Mouse (Mus musculus) heart, embryonic 15.5 days (tissue): Measurements from ENCODE around the gene Olr1. TPM values are rescaled to one million over a fixed set of nuclear protein-coding genes. Genes with fewer than 3 reads are reported as not detected.

Experiments
- ATAC-seq: fragments of 200-750 bp; cut with Nextera tagmentation; replicated peaks from 2 replicates; pipeline ENCODE4 v1.8.0; 2017; ENCODE audit warnings: low read depth, moderate TSS enrichment; ENCODE audit not compliant: insufficient number of reproducible peaks, insufficient read depth, low FRiP score
- H3K27ac ChIP-seq: fragments of 300-500 bp; sonication (generic); 2 replicates; pipeline ENCODE4 v1.5.1; 2015; ENCODE audit warnings: mild to moderate bottlenecking, inconsistent platforms
- H3K27me3 ChIP-seq: fragments of 300-500 bp; sonication (generic); 2 replicates; pipeline ENCODE4 v1.6.1; 2015; ENCODE audit warnings: inconsistent platforms
- H3K36me3 ChIP-seq: fragments of 300-500 bp; sonication (generic); 2 replicates; pipeline ENCODE4 v1.6.1; 2015; ENCODE audit warnings: mild to moderate bottlenecking, inconsistent platforms
- H3K4me1 ChIP-seq: fragments of 300-500 bp; sonication (generic); replicated peaks from 2 replicates; pipeline ENCODE4 v1.6.1; 2015; ENCODE audit warnings: inconsistent platforms
- H3K4me2 ChIP-seq: fragments of 300-500 bp; sonication (generic); 2 replicates; pipeline ENCODE4 v1.6.1; 2015; ENCODE audit warnings: inconsistent platforms, mild to moderate bottlenecking, moderate library complexity
- H3K4me3 ChIP-seq: fragments of 300-500 bp; sonication (generic); 2 replicates; pipeline ENCODE4 v1.5.1; 2015; ENCODE audit warnings: mild to moderate bottlenecking, inconsistent platforms
- H3K9ac ChIP-seq: fragments of 300-500 bp; sonication (generic); 2 replicates; pipeline ENCODE4 v1.6.1; 2015; ENCODE audit warnings: mild to moderate bottlenecking, inconsistent platforms
- H3K9me3 ChIP-seq: fragments of 300-500 bp; sonication (generic); replicated peaks from 2 replicates; pipeline ENCODE4 v1.6.1; 2016; ENCODE audit warnings: inconsistent platforms
- WGBS: fragments of 180-500 bp; shearing (Covaris S2); methylation state at CpG from one replicate; pipeline ENCODE4 v1.1.7; 2015; ENCODE audit warnings: mixed read lengths; 5-methylcytosine and 5-hydroxymethylcytosine counted together
- polyA plus RNA-seq: library from polyadenylated mRNA; unstranded; fragments of >200 nt; fragmentation: Nextera tagmentation; extraction: Ambion mirVana; gene quantifications from 2 replicates; pipeline ENCODE4 v1.2.1, GENCODE M21; 2015

Gene Olr1
- polyA plus RNA-seq, result 0.30 and 0.79 TPM in 2 replicates

DNA sequence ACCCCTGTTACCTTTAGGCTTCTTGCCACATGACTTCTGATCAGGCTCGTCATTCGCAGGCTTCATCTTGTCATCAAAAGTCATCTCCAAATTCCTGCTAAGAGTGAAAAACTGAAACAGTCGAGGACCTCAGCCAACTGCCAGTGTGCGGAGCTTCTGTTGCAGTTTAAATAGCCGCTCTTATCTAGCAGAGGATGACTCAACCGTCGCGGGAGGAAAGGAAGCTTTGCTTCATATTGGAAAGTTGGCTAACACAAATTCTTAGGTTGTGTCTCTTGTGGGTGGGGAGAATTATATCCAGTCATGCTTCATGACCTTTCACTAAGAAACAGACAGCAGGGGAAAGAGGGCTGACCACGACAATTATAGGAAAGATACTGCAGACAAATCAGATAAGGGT, at the start of gene Olr1:
TSS of gene Olr1 (minus strand) at position 142 of the 400 bp plus-strand sequence.
- Histone ChIP-seq H3K4me3 (no peak within 1 kb of the TSS), H3K4me2 (no peak within 1 kb of the TSS), H3K9me3 (peaks cover 5% of the 10 kb centered on the region; the same call in 1 of the 2 replicates), H3K36me3 (no peaks in the 10 kb centered on the region), H3K27me3 (no peaks in the 10 kb centered on the region), H3K9ac (no peak within 1 kb of the TSS), H3K27ac (no peak within 1 kb of the TSS), H3K4me1 (no peaks in the 10 kb centered on the region)
- WGBS, result 43% methylated on average over 9 of the region's 9 CpGs
- no peak for ATAC-seq

DNA sequence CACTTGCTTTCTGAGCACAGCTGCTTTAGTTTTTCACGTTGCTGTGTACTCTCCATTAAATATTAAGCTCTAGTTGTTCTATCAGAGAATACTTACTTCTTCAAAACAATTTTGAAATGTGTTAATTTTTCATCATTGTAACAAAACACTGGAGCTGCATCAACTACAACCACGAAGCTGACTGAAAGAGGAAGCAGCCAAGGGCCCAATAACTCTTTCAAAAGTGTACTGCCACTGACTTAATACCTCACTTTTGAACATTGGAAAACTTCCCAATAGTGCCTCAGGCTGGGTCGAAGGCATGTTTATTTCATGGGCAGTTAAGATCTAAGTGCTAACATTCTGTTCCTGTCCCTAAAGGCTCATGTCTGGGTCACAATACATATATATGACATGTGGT, 41.0 kb upstream of the Olr1 start:
- no peak for ATAC-seq
- no peaks in the 10 kb centered on the region for H3K36me3 ChIP-seq
- H3K4me2 ChIP-seq, result no peak overlapping the region
- no peaks in the 10 kb centered on the region for H3K27me3 ChIP-seq
- 64% methylated on average over 3 of the region's 3 CpGs for WGBS
- no peak overlapping the region for H3K4me3 ChIP-seq
- H3K27ac ChIP-seq, result no peak overlapping the region
- no peak overlapping the region for H3K9ac ChIP-seq
- no peaks in the 10 kb centered on the region for H3K9me3 ChIP-seq
- H3K4me1 ChIP-seq, result no peaks in the 10 kb centered on the region

DNA sequence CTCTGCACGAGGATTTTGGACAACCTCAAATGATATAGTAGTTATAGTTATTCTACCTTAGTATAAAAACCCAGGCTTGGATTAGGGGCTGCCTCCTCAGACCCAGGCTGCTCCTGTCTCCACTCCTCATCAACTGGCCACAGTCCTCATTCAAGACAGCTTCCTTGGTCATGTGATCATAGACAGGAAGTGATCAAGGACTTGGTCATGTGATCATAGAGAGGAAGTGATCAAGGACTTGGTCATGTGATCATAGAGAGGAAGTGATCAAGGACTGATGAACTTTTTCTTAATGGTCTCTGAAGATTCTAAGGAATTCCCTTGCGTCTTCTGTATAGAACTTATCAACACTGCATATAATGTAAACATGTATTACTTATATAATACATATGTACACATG, 40.3 kb upstream of the Olr1 start:
- no peaks in the 10 kb centered on the region for H3K27me3 ChIP-seq
- H3K36me3 ChIP-seq, result no peaks in the 10 kb centered on the region
- H3K27ac ChIP-seq, result no peak overlapping the region
- no peak overlapping the region for H3K4me3 ChIP-seq
- H3K4me1 ChIP-seq, result no peaks in the 10 kb centered on the region
- H3K9ac ChIP-seq, result no peak overlapping the region
- no peak overlapping the region for H3K4me2 ChIP-seq
- WGBS, result 82% methylated on average over 2 of the region's 2 CpGs
- no peaks in the 10 kb centered on the region for H3K9me3 ChIP-seq
- ATAC-seq, result no peak

DNA sequence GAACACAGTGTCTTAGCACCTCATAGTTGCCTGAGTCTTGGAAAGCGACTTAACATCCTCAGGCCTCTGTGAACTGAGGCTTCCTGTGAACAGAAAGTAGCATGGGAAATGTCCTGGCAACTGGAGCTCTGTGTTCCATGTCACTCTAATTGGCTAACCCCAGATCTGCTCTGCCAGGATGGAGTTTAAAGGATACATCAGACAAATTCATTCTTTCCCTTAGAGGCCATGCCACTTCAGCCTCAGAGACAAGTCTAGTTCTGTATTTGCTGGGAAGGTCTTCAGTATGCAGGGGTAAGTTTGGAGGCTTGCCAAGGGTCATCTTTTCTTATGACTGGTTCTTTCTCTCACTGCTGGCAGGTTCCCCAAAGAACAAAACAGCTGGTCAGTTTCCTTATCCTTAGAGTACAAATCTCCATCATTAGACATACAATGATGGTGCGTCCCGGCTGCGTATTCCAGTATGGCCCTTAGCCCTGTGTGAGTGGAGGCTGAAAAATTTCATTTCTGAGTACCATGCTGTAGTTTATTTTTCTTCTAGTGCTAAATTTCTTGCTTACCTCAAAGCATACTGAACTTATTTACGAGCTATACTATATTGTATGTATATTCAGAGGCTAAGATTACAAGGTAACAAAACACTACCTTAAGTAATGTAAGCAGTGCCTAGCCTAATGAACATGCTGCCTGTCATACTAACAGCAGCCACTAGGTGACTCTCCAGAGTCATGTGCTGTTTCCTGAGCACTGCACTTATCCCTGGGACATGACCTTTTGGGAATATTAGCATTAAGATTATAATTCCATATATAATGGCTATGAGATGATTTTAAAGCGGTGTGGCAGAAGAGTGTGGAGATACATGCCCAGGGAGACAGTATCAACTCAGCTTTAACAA, 37.0 kb upstream of the Olr1 start:
- H3K4me2 ChIP-seq, result no peak overlapping the region
- H3K4me3 ChIP-seq, result no peak overlapping the region
- 63% methylated on average over 6 of the region's 6 CpGs for WGBS
- no peak overlapping the region for H3K27ac ChIP-seq
- H3K36me3 ChIP-seq, result peaks cover 29% of the 10 kb centered on the region
- H3K4me1 ChIP-seq, result no peaks in the 10 kb centered on the region
- H3K9me3 ChIP-seq, result no peaks in the 10 kb centered on the region
- no peak for ATAC-seq
- H3K27me3 ChIP-seq, result no peaks in the 10 kb centered on the region
- no peak overlapping the region for H3K9ac ChIP-seq

DNA sequence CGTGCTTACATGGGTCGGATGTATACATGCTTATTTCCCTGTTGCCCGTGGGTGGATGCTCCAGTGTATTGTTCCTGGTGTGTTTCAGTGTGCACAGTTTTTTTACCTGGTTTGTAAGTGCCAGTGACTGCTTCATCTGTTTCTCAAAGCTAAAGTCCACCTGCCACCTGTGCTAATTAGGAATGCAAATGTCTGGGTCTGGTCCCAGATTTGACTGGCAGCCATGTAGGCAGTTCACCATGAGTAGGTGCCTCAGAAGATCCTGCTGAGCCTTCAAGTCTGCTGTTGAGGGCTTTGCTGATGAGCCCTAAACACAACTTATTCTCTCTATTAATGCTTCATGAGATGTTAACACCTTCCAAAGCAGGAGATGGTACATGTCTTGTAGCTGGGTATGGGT, 35.6 kb upstream of the Olr1 start:
- WGBS, result 88% methylated on average over 3 of the region's 3 CpGs
- no peaks in the 10 kb centered on the region for H3K9me3 ChIP-seq

DNA sequence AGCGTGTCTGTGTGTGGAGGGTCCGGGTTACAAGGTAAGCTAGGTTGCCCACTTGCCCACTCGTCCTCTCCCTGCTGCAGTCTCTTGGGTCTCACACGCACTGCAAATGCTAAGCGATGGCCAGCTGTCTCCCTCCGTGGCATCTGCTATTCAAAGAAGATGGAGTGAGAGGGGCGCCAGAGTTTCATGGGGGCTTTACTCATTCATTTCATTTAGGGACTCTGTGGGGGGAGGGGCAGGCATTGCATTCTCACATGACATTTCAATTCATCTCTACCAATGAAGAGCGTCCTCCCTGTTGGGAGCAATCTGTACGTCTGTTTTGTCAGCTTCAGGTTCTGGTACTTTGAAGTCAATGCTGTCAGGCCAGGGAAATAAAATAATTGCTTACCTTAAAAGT, 35.0 kb upstream of the Olr1 start:
- Histone ChIP-seq H3K4me1 (no peaks in the 10 kb centered on the region), H3K9me3 (no peaks in the 10 kb centered on the region), H3K36me3 (peaks cover 42% of the 10 kb centered on the region), H3K27me3 (no peaks in the 10 kb centered on the region), H3K27ac (no peak overlapping the region), H3K4me2 (no peak overlapping the region), H3K9ac (no peak overlapping the region), H3K4me3 (no peak overlapping the region)
- 85% methylated on average over 9 of the region's 9 CpGs for WGBS
- ATAC-seq, result no peak

More for the DNA sequence above, 35.6 kb upstream of the Olr1 start:
- Histone ChIP-seq H3K27ac (no peak overlapping the region), H3K36me3 (peaks cover 41% of the 10 kb centered on the region), H3K27me3 (no peaks in the 10 kb centered on the region), H3K4me3 (no peak overlapping the region), H3K4me1 (no peaks in the 10 kb centered on the region), H3K9ac (no peak overlapping the region), H3K4me2 (no peak overlapping the region)
- ATAC-seq, result no peak

DNA sequence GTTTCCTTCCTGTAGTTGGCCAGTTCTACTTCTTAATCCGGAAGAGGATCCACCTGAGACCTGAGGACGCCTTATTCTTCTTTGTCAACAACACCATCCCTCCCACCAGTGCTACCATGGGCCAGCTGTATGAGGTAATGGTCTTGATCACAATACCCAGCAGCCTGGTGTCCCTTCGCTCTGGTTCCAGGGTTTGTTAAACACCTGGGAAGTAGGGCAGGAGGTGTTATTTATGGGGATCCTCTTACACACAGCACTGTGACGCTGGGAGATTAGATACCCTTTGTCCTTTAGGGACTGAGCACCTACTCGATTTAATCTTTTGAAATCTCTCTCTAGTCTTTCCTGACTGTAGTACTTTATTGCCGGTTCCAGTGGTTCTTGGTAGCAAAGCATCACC, 31.6 kb upstream of the Olr1 start:
- WGBS, result 83% methylated on average over 6 of the region's 6 CpGs
- H3K9me3 ChIP-seq, result no peaks in the 10 kb centered on the region

DNA sequence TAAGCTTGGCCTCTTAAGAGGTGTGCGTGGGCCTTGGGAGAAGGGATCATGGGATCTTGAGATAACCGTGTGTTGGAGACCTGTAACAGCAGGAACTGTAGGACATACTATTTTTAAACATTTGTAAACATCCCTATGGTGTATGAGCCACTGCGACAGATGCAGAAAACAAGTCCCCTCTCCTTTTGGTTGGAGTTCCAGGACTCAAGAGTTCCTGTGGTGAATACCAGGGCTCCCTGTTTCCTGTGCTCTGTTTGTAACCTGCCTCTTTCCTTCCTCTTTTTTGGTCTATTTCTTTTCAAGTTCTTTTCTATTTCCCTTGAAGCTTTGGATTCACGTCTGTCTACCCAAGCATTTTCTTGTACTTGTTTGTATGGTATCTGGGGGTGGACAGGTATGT, 28.8 kb upstream of the Olr1 start:
- Histone ChIP-seq H3K4me1 (peaks cover 27% of the 10 kb centered on the region), H3K4me2 (peak overlapping the region; percentile 87; the same call in 1 of the 2 replicates), H3K9me3 (no peaks in the 10 kb centered on the region), H3K9ac (no peak overlapping the region), H3K4me3 (no peak overlapping the region), H3K27ac (no peak overlapping the region), H3K27me3 (no peaks in the 10 kb centered on the region), H3K36me3 (peaks cover 28% of the 10 kb centered on the region; the same call in 1 of the 2 replicates)
- WGBS, result 46% methylated on average over 4 of the region's 4 CpGs
- no peak for ATAC-seq

More for the DNA sequence above, 31.6 kb upstream of the Olr1 start:
- H3K36me3 ChIP-seq, result peaks cover 42% of the 10 kb centered on the region
- no peak overlapping the region for H3K9ac ChIP-seq
- H3K4me3 ChIP-seq, result no peak overlapping the region
- no peak overlapping the region for H3K4me2 ChIP-seq
- no peaks in the 10 kb centered on the region for H3K27me3 ChIP-seq
- H3K27ac ChIP-seq, result no peak overlapping the region
- H3K4me1 ChIP-seq, result peaks cover 20% of the 10 kb centered on the region
- ATAC-seq, result no peak

DNA sequence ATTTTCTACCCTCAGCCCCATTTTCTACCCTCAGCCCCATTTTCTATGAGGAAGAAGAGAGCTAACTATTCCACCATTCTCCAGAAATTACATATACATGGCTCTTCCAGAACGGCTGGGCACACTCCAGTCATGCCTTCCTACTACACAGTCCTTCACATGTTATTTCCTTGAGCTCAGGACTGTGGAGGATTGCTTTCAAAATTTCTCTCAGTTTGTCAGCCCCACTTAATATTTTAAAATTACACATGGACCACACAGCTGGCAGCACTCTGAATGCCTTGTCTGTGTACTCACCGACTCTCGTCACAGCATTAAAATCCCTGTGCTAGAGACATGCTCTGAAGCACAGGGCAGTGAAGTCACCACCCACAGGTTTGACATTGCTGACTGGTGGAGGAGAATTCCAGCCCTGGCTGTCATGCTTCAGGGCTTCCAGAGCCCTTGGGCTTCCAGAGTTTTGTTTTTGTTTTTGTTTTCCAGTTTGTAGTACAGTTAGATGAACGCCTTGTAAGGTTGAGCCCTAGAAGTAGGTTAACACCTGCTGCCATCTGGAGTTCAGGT, 27.7 kb upstream of the Olr1 start:
- Histone ChIP-seq H3K27ac (peak overlapping the region; percentile 66; the same call in 1 of the 2 replicates), H3K27me3 (no peaks in the 10 kb centered on the region), H3K4me2 (peak overlapping the region; percentile 87), H3K9me3 (no peaks in the 10 kb centered on the region), H3K9ac (peak overlapping the region; percentile 70), H3K4me3 (peak overlapping the region; percentile 71), H3K36me3 (peaks cover 21% of the 10 kb centered on the region; the same call in 1 of the 2 replicates), H3K4me1 (peaks cover 27% of the 10 kb centered on the region)
- 46% methylated on average over 4 of the region's 4 CpGs for WGBS
- no peak for ATAC-seq

DNA sequence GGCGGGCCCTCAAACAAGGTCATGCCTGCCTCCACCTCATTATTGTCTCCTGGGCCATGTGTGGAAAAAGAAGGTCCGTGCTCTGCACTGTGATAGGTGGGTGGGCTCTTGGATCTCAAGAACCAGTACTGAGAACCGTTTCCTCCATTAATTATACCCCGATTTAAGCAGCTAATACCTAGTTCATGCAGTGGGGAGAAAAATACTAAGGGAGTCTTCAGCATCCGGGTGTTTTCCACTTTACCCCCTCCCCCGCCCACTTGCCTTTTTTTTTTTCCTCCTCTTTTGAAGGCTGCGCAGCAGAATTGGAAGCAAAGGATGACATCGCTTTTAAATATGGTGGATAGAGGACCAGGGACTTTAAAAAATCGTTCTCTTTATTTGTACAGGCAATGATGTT, 27.1 kb upstream of the Olr1 start:
- H3K4me1 ChIP-seq, result peaks cover 27% of the 10 kb centered on the region
- ATAC-seq, result 0 out of 2 replicates have a peak, but pooled peaks have one; percentile 4
- H3K4me3 ChIP-seq, result peak overlapping the region; percentile 71
- 12% methylated on average over 9 of the region's 9 CpGs for WGBS
- peak overlapping the region; percentile 66 for H3K27ac ChIP-seq
- H3K4me2 ChIP-seq, result peak overlapping the region; percentile 87
- H3K9ac ChIP-seq, result peak overlapping the region; percentile 70
- H3K9me3 ChIP-seq, result no peaks in the 10 kb centered on the region
- no peaks in the 10 kb centered on the region for H3K27me3 ChIP-seq
- peaks cover 14% of the 10 kb centered on the region; the same call in 1 of the 2 replicates for H3K36me3 ChIP-seq

DNA sequence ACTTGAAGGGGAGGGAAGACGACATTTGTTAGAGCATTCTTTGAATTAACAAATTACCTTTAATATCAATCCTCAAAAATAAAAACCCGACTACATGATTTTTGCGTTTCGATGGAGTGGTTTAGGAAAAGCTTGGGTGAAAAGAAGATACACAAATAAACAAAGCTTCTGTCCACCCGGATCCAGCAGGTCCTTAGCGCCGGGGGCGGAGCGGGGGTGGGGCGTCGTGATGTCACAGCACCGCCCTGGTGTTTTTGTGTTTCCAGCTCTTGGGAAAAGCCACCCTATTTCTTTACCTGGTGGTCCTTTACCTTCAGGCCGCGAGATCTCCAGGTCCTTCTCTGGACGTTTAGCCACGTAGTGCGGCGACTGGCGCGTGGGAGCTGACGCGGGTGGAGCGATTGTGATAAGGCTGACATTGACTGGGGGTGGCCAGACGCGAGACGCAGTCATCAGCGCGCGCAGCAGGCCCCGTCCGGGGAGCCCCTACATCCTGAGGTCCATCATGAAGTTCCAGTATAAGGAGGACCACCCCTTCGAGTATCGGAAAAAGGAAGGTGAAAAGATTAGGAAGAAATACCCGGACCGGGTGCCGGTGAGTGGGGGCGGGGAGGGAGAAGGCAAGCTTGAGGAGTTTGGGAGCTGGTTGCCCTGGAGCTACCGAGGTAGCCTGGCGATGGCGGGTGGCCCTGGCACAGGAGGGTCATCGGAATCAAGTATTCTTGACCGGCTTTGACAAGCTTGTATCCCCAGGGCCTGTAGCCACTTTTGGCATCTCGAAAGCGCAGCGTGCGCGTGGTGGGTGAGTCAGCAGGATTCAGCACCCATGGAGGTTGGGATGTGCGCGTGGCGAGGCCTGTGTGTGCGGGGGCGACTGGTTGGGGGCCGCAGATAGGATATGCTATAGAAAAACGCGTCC, 26.2 kb upstream of the Olr1 start, which contains the start of gene Gabarapl1:
TSS of gene Gabarapl1 (plus strand) at position 219 of the 919 bp plus-strand sequence.
- H3K36me3 ChIP-seq, result peaks cover 6% of the 10 kb centered on the region; the same call in 1 of the 2 replicates
- WGBS, result under 1% methylated on average over 55 of the region's 55 CpGs
- peak within 1 kb of the TSS; percentile 70 for H3K9ac ChIP-seq
- H3K27ac ChIP-seq, result peak within 1 kb of the TSS; percentile 66
- H3K27me3 ChIP-seq, result no peaks in the 10 kb centered on the region
- peak within 1 kb of the TSS; percentile 71 for H3K4me3 ChIP-seq
- peaks cover 27% of the 10 kb centered on the region for H3K4me1 ChIP-seq
- ATAC-seq, result peak; percentile 79
- H3K4me2 ChIP-seq, result peak within 1 kb of the TSS; percentile 87
- no peaks in the 10 kb centered on the region for H3K9me3 ChIP-seq
